Mouse (Mus musculus) megakaryocyte-erythroid progenitor cell, adult 5-6 weeks (primary cell): ENCODE results near the gene St7. TPM values are rescaled to one million over a fixed set of nuclear protein-coding genes. Genes with fewer than 3 reads are reported as not detected.

ENCODE experiments used
- ATAC-seq: replicated peaks from 2 replicates; pipeline ENCODE4 v1.8.0; 2016; ENCODE audit warnings: mild to moderate bottlenecking, inconsistent platforms; ENCODE audit not compliant: severe bottlenecking, poor library complexity, low FRiP score, low TSS enrichment
- total RNA-seq, 2 experiments: library from RNA; stranded (forward) in 1 of 2; stranded (reverse) in 1 of 2; fragments of 200-1000, 215-1000 nt in 1 of 2; fragments of >200 nt in 1 of 2; fragmentation: Nextera tagmentation in 1 of 2; gene quantifications; 2 replicates each; pipeline ENCODE4 v1.2.3; 2014 to 2017

St7 gene
- total RNA-seq, 2 experiments from 2014 or later = 38.6 to 43.4 TPM

GRCm38 (mm10) chr6:17750041-17750660 lies 57.4 kb downstream of the St7 start:
- no peak; the same call in 1 of the 2 replicates for ATAC-seq

- no peak for ATAC-seq
Measured at GRCm38 (mm10) chr6:17750957-17751356, 58.2 kb downstream of the St7 start.

GRCm38 (mm10) chr6:17755902-17756301 lies 63.2 kb downstream of the St7 start:
- peak; percentile 76 for ATAC-seq

GRCm38 (mm10) chr6:17758568-17758967 lies 65.8 kb downstream of the St7 start:
- no peak for ATAC-seq

- peak; percentile 84 for ATAC-seq
Measured at GRCm38 (mm10) chr6:17763963-17764659, 71.4 kb downstream of the St7 start.

GRCm38 (mm10) chr6:17764660-17764998 lies 71.9 kb downstream of the St7 start:
- no peak for ATAC-seq

- ATAC-seq = peak; percentile 39
Measured at GRCm38 (mm10) chr6:17769972-17770644, 77.4 kb downstream of the St7 start.

GRCm38 (mm10) chr6:17770645-17771345 lies 78.1 kb downstream of the St7 start:
- peak; percentile 67 for ATAC-seq

- no peak; the same call in 1 of the 2 replicates for ATAC-seq
Measured at GRCm38 (mm10) chr6:17771456-17771855, 78.7 kb downstream of the St7 start.

- ATAC-seq = peak; percentile 18; the same call in 1 of the 2 replicates
Measured at GRCm38 (mm10) chr6:17772514-17772913, 79.8 kb downstream of the St7 start.

- no peak for ATAC-seq
Measured at GRCm38 (mm10) chr6:17776041-17776440, 83.3 kb downstream of the St7 start.

- peak; percentile 54 for ATAC-seq
Measured at GRCm38 (mm10) chr6:17777018-17777799, 84.5 kb downstream of the St7 start.

- no peak for ATAC-seq
Measured at GRCm38 (mm10) chr6:17778648-17779202, 86.0 kb downstream of the St7 start.

GRCm38 (mm10) chr6:17783511-17783910 lies 90.8 kb downstream of the St7 start:
- no peak for ATAC-seq

GRCm38 (mm10) chr6:17784523-17784922 lies 91.8 kb downstream of the St7 start:
- no peak for ATAC-seq

- ATAC-seq = no peak
Measured at GRCm38 (mm10) chr6:17785248-17785647, 92.5 kb downstream of the St7 start.

GRCm38 (mm10) chr6:17787810-17788209 lies 95.1 kb downstream of the St7 start:
- ATAC-seq = no peak

- 0 out of 2 replicates have a peak, but pooled peaks have one; percentile 14 for ATAC-seq
Measured at GRCm38 (mm10) chr6:17790251-17790650, 97.5 kb downstream of the St7 start.

GRCm38 (mm10) chr6:17793471-17793870 lies 100.7 kb downstream of the St7 start:
- ATAC-seq = no peak
